Mouse (Mus musculus) telencephalon, adult 2 months (tissue): ENCODE measurements around the gene Rnf19b.

ENCODE experiments used
- DNase-seq: peaks from one replicate; pipeline ENCODE4 v3.0.0-alpha.2; 2011; ENCODE audit warnings: low read depth, low spot score

The Rnf19b gene

GRCm38 (mm10) chr4:129034706-129035660 lies 23.1 kb upstream of the Rnf19b start:
- no peak for DNase-seq

- DNase-seq, result no peak
These were observed 22.1 kb upstream of the Rnf19b start for GRCm38 (mm10) chr4:129035851-129036445.

DNA sequence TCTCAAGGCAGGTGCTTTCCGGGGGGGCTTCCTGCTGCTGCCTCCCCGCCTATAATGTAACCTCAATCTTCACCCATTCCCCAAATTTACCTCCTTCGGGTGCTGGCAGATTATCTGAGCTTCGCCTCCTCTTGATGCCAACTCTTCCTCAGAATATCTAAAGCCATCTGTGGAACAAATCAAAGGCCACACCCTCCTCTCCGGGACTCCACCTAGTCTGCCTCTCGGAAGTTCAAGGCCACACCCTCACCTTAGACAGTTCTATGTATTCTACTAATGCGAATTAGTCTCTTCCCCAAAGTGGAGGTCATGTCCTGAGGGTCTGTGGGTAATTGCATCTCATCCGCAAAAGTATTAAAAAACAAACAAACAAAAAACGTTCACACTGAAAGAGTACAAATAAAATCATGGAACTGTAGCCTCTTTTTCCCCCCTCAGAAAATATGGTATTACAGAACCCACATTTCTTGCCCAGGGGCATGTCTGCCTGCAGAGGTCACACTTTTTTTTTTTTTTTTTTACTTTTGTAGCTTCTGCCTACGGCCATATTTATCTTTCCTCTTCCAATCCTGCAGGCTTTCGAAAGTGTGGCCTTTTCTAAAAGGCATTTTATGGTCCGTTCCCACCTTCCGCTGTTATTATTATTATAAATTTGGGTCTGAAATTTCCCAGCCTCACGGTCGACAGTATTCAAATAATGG lies 10.2 kb upstream of the Rnf19b start:
- DNase-seq, result no peak

- peak; percentile 77 for DNase-seq
These were observed 9.4 kb upstream of the Rnf19b start for GRCm38 (mm10) chr4:129048501-129049305.

- peak; percentile 77 for DNase-seq
These were observed 8.6 kb upstream of the Rnf19b start for GRCm38 (mm10) chr4:129049306-129050011.

- DNase-seq, result no peak
These were observed 7.7 kb upstream of the Rnf19b start for GRCm38 (mm10) chr4:129050365-129050764.

- no peak for DNase-seq
These were observed 7.1 kb upstream of the Rnf19b start for GRCm38 (mm10) chr4:129050901-129051417.

- no peak for DNase-seq
These were observed 6.4 kb upstream of the Rnf19b start for GRCm38 (mm10) chr4:129051461-129052183.

GRCm38 (mm10) chr4:129054757-129055156 lies 3.3 kb upstream of the Rnf19b start:
- no peak for DNase-seq

- no peak for DNase-seq
These were observed 2.5 kb upstream of the Rnf19b start for GRCm38 (mm10) chr4:129055562-129055961.

- peak; percentile 84 for DNase-seq
These were observed 401 bp upstream of the Rnf19b start for GRCm38 (mm10) chr4:129057533-129058206.

DNA sequence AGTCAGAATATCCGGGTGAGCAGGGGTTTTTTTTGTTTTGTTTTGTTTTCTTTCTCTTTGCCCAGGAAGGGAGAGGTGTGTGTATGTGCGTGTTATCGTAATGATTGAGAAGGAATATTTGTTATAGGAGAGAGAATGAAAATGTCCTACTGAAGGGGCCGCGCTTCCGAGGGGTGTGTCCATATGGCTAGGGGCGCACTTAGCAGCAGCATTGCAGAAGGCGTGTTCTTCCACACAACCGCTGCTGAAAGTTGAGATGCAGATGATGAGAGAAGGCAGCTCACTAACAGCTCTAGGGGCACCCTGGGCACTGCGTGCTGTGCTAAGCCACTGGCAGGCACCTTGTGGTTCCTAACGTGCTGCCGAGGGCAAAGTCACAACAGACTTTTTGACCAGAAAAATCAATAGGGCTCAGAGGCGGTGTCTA lies 1.1 kb downstream of the Rnf19b start:
- no peak for DNase-seq

DNA sequence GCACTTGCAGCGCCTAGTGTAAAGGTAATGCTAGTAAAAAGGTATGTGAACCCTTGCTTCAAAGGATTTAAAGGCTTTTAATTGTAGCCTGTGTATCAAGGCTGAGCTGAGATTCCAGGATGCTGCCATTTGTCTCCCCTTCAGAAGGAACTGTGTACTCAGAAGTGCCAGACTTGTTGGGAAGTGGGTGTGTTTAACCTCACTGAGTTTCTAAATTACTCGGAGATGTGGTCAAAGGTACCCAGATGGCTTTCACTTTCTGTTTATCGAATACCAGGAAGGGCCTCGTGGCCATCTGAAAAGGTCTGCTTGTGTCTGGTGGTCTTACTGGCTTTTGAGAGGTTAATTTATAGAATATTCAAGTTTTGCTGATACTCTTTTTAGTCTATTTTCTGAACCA lies 1.9 kb downstream of the Rnf19b start:
- DNase-seq, result no peak

DNA sequence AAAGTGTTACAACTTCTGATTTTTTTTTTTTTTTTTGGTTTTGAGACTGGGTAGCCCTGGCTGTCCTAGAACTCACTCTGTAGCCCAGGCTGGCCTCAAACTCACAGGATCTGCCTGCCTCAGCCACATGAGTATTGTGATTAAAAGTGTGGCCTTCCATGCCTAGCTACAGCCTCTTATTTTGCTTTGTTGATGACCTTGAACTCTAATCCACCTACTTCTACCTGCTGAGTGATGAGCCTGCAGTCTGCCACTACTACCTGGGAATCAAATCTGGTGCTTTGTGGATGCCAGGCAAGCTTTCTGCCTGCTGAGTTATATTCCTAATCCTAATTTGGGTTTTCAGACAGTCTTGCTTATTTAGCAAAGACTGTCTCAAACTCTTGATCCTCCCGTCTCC lies 3.4 kb downstream of the Rnf19b start:
- no peak for DNase-seq

- DNase-seq, result no peak
These were observed 4.4 kb downstream of the Rnf19b start for GRCm38 (mm10) chr4:129062281-129063075.

- DNase-seq, result no peak
These were observed 7.7 kb downstream of the Rnf19b start for GRCm38 (mm10) chr4:129065688-129066236.

- DNase-seq, result no peak
These were observed 9.8 kb downstream of the Rnf19b start for GRCm38 (mm10) chr4:129067638-129068415.
